In the genomic region with DNA sequence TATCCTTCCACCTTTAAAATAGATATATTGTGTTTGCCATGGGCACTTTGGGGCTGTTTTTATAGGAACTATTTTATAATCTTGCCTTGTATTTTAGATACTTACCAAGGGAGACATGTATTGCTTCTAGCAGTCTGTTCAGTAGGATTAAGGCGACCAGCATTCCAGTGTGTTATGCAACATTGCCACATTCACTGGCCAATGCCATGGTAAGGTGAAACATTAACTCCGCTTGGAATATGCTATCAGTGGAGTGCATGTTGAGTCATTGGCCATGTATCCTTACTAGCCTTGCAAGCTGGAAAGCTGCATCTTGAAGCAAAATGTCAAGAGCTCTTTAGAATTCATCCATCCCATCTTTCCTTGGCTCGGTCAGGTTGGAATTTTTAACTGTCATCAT, we compare ENCODE assay signal across 17 mouse cellular contexts. TPM values are rescaled to one million over a fixed set of nuclear protein-coding genes. Genes with fewer than 3 reads are reported as not detected.
DNase-seq lines count a peak whose midpoint lies in the region; ATAC-seq and TF ChIP-seq lines count a peak whose summit lies in the region.
"Had no signal": no experiment of that assay in that cellular context is flagged by ENCODE, and none has a peak within 500 bp of the region (broad histone marks: within the 10 kb centered on the region; RNA-seq: fewer than 3 reads in every experiment).

No protein-coding gene starts in this region.

- no peak overlapping the region for H3K4me2 ChIP-seq in liver, embryonic 16.5 days (ENCODE audit: low read depth, low read length)
- H3K4me2 ChIP-seq in kidney, postnatal 0 days (ENCODE audit: low read length): no peak overlapping the region
- no peak overlapping the region for H3K4me2 ChIP-seq in hindbrain, embryonic 14.5 days (replicated peaks)
- H3K4me2 ChIP-seq: heart, embryonic 11.5 days; lung, embryonic 15.5 days had no signal

- WGBS in liver, embryonic 16.5 days (ENCODE audit: insufficient replicate concordance): 56% methylated on average over 3 of the region's 3 CpGs
- 73% methylated on average over 3 of the region's 3 CpGs for WGBS in kidney, postnatal 0 days
- 92% methylated on average over 3 of the region's 3 CpGs for WGBS in hindbrain, embryonic 14.5 days

- no peaks in the 10 kb centered on the region for H3K36me3 ChIP-seq in liver, embryonic 16.5 days (ENCODE audit: control insufficient read depth, insufficient read depth)
- no peaks in the 10 kb centered on the region for H3K36me3 ChIP-seq in kidney, postnatal 0 days (ENCODE audit: insufficient read depth, low read length)
- peaks cover 6% of the 10 kb centered on the region; the same call in 1 of the 2 replicates for H3K36me3 ChIP-seq in hindbrain, embryonic 14.5 days (replicated peaks; ENCODE audit: control insufficient read depth, insufficient read depth)
- H3K36me3 ChIP-seq: limb, embryonic 10.5 days; lung, embryonic 15.5 days had no signal

- H3K9me3 ChIP-seq in liver, embryonic 16.5 days (replicated peaks; ENCODE audit: control insufficient read depth, low read length): no peaks in the 10 kb centered on the region
- no peaks in the 10 kb centered on the region for H3K9me3 ChIP-seq in kidney, postnatal 0 days (replicated peaks; ENCODE audit: low read length)
- no peaks in the 10 kb centered on the region for H3K9me3 ChIP-seq in hindbrain, embryonic 14.5 days (ENCODE audit: control insufficient read depth, low read length)
- H3K9me3 ChIP-seq: limb, embryonic 10.5 days; lung, embryonic 15.5 days had no signal

- H3K4me3 ChIP-seq in liver, embryonic 16.5 days (ENCODE audit: low read depth, low read length): no peak overlapping the region
- H3K4me3 ChIP-seq in kidney, postnatal 0 days (replicated peaks; ENCODE audit: low read depth, low read length): no peak overlapping the region
- H3K4me3 ChIP-seq in hindbrain, embryonic 14.5 days (replicated peaks; ENCODE audit: low read length): no peak overlapping the region
- H3K4me3 ChIP-seq: limb, embryonic 10.5 days; lung, embryonic 15.5 days had no signal

- no peak for DNase-seq in liver
- peak; percentile 50 for DNase-seq in kidney, adult 18-20 months
- DNase-seq in kidney, postnatal 0 days (ENCODE audit: low spot score): peak; percentile 46
- peak; percentile 64 for DNase-seq in lung, postnatal 36 days
- DNase-seq in hindbrain, embryonic 14.5 days (ENCODE audit: low spot score): no peak
- no peak for DNase-seq in urinary bladder, postnatal 4 days (ENCODE audit: low spot score in 2 of 2)
- DNase-seq: cerebellum, postnatal 10 days; gastrocnemius, postnatal 25 days; heart, postnatal 14 days; right cerebral cortex, adult 18-20 months; spleen, adult 18-20 months; thymus, adult 18-20 months had no signal

- TF ChIP-seq CTCF in kidney, postnatal 0 days (IDR thresholded peaks at IDR 0.05; ENCODE audit: low read depth): no peak

- ATAC-seq in liver, embryonic 16.5 days (ENCODE audit: low read depth): peak; percentile 62; the same call in 1 of the 2 replicates
- no peak; the same call in 1 of the 2 replicates for ATAC-seq in kidney, postnatal 0 days (replicated peaks; ENCODE audit: low FRiP score, low read depth)
- ATAC-seq in hindbrain, embryonic 14.5 days (ENCODE audit: low FRiP score): no peak
- ATAC-seq: hindbrain, postnatal 0 days had no signal

- H3K27ac ChIP-seq in liver, embryonic 16.5 days (ENCODE audit: low read length): no peak overlapping the region
- no peak overlapping the region for H3K27ac ChIP-seq in kidney, postnatal 0 days
- H3K27ac ChIP-seq in hindbrain, embryonic 14.5 days: no peak overlapping the region
- H3K27ac ChIP-seq: hindbrain, postnatal 0 days; limb, embryonic 10.5 days had no signal

- no peaks in the 10 kb centered on the region; the same call in 1 of the 2 replicates for H3K4me1 ChIP-seq in liver, embryonic 16.5 days (ENCODE audit: control insufficient read depth, low read depth, low read length)
- no peaks in the 10 kb centered on the region; the same call in 1 of the 2 replicates for H3K4me1 ChIP-seq in kidney, postnatal 0 days (replicated peaks; ENCODE audit: insufficient read depth, low read length)
- H3K4me1 ChIP-seq in hindbrain, embryonic 14.5 days (replicated peaks; ENCODE audit: control insufficient read depth, insufficient read depth, low read length): peaks cover 9% of the 10 kb centered on the region

- H3K9ac ChIP-seq in liver, embryonic 16.5 days (ENCODE audit: low read depth, low read length): no peak overlapping the region
- H3K9ac ChIP-seq in kidney, postnatal 0 days (ENCODE audit: low read depth, low read length): no peak overlapping the region
- H3K9ac ChIP-seq in hindbrain, embryonic 14.5 days: no peak overlapping the region
- H3K9ac ChIP-seq: lung, embryonic 15.5 days had no signal

- no peaks in the 10 kb centered on the region for H3K27me3 ChIP-seq in liver, embryonic 16.5 days (ENCODE audit: control insufficient read depth, insufficient read depth, low read depth, low read length)
- H3K27me3 ChIP-seq in kidney, postnatal 0 days (ENCODE audit: insufficient read depth, low read length): no peaks in the 10 kb centered on the region
- H3K27me3 ChIP-seq in hindbrain, embryonic 14.5 days (ENCODE audit: control insufficient read depth, insufficient read depth, low read length): no peaks in the 10 kb centered on the region
- H3K27me3 ChIP-seq: lung, embryonic 15.5 days had no signal

RNA-seq across cellular contexts. Expression of a gene that starts 43.6 kb away (rescaled TPM):
- 0.34 and 0.61 TPM in 2 replicates for polyA plus RNA-seq in liver, embryonic 16.5 days (2015; fragmentation: Nextera tagmentation; extraction: Ambion mirVana)
- 32.4 and 34.4 TPM in 2 replicates for polyA plus RNA-seq in kidney, postnatal 0 days (2015; fragmentation: Nextera tagmentation; extraction: Ambion mirVana)
- 55.1 and 56.6 TPM in 2 replicates for polyA plus RNA-seq in hindbrain, embryonic 14.5 days (2014; fragmentation: Nextera tagmentation; extraction: Ambion mirVana)

Comparison
In these comparisons a context has a peak if more than half of its experiments do, and no peak if none do; other contexts are left out.
1. DNase-seq: peak in kidney, adult 18-20 months (single experiment), kidney, postnatal 0 days (single experiment) and lung, postnatal 36 days (single experiment); none in liver (single experiment), hindbrain, embryonic 14.5 days (single experiment) and urinary bladder, postnatal 4 days (0 of 2).
2. RNA of a gene that starts 43.6 kb away (polyA plus RNA-seq): 55.1 to 56.6 TPM in hindbrain, embryonic 14.5 days and 32.4 to 34.4 TPM in kidney, postnatal 0 days; 0.34 to 0.61 TPM in liver, embryonic 16.5 days; every median in the first group is over 10 times any median in the second.